Mouse (Mus musculus) hindbrain, embryonic 11.5 days (tissue): ENCODE results near the gene Pde4d. TPM values are rescaled to one million over a fixed set of nuclear protein-coding genes. Genes with fewer than 3 reads are reported as not detected.

ENCODE experiments used
- ATAC-seq: fragments of 200-750 bp; cut with Nextera tagmentation; 2 replicates; pipeline ENCODE4 v1.8.0; 2017; ENCODE audit warnings: mild to moderate bottlenecking, moderate TSS enrichment, moderate library complexity; ENCODE audit not compliant: low FRiP score
- DNase-seq: peaks from one replicate; pipeline ENCODE4 v3.0.0-alpha.2; 2015; ENCODE audit warnings: low spot score
- H3K27ac ChIP-seq: fragments of 300-500 bp; sonication (generic); 2 replicates; pipeline ENCODE4 v1.5.1; 2014; ENCODE audit warnings: mild to moderate bottlenecking, low read depth, low read length
- H3K27me3 ChIP-seq: fragments of 300-500 bp; sonication (generic); 2 replicates; pipeline ENCODE4 v1.6.1; 2014; ENCODE audit warnings: mild to moderate bottlenecking, low read length, moderate library complexity, mixed read lengths; ENCODE audit not compliant: control insufficient read depth, insufficient read depth
- H3K36me3 ChIP-seq: fragments of 300-500 bp; sonication (generic); 2 replicates; pipeline ENCODE4 v1.6.1; 2014; ENCODE audit warnings: mild to moderate bottlenecking, low read length, moderate library complexity, mixed read lengths; ENCODE audit not compliant: control insufficient read depth, insufficient read depth
- H3K4me1 ChIP-seq: fragments of 300-500 bp; sonication (generic); replicated peaks from 2 replicates; pipeline ENCODE4 v1.6.1; 2014; ENCODE audit warnings: low read length, mixed read lengths; ENCODE audit not compliant: control insufficient read depth, insufficient read depth
- H3K4me2 ChIP-seq: fragments of 300-500 bp; sonication (generic); replicated peaks from 2 replicates; pipeline ENCODE4 v1.6.1; 2014; ENCODE audit warnings: mild to moderate bottlenecking, low read depth, low read length
- H3K4me3 ChIP-seq: fragments of 300-500 bp; sonication (generic); 2 replicates; pipeline ENCODE4 v1.5.1; 2014; ENCODE audit warnings: low read depth, low read length
- H3K9ac ChIP-seq: fragments of 300-500 bp; sonication (generic); 2 replicates; pipeline ENCODE4 v1.6.1; 2014; ENCODE audit warnings: low read depth, low read length
- H3K9me3 ChIP-seq: fragments of 300-500 bp; sonication (generic); 2 replicates; pipeline ENCODE4 v1.6.1; 2016; ENCODE audit warnings: low read length; ENCODE audit not compliant: control insufficient read depth
- WGBS: fragments of 180-500 bp; shearing (Covaris S2); extraction: QIAGEN DNeasy Blood & Tissue Kit; methylation state at CpG from one replicate; pipeline ENCODE4 v1.1.7; 2014; 5-methylcytosine and 5-hydroxymethylcytosine counted together
- polyA plus RNA-seq: library from polyadenylated mRNA; unstranded; fragments of >200 nt; fragmentation: Nextera tagmentation; extraction: Ambion mirVana; gene quantifications from 2 replicates; pipeline ENCODE4 v1.2.1, GENCODE M21; 2014

The Pde4d gene
- polyA plus RNA-seq, 1 experiment from 2014 or later = 18.3 TPM

DNA sequence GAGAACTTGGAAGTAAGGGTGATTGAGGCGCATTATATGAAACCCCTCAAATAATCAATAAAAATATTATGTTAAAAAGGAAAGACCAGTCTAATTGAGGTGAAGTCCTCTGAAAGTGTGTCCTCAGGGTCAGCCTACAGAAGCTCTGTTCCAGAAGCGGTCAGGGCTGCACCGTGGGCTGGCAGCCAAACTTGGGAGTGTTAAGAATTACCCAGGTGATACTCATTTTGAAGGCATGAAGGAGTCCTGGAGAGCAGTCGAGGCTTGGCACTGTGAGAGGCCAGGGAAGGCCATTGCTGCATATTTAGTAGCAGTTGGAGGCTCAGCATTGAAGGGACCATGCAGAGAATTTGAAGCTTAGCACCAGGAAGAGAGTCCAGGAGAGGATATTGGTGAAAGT is 471.4 kb downstream of the Pde4d start:
- H3K4me1 ChIP-seq = no peaks in the 10 kb centered on the region

GRCm38 (mm10) chr13:108934854-108935253 is 485.1 kb downstream of the Pde4d start:
- H3K4me1 ChIP-seq = no peaks in the 10 kb centered on the region
- no peaks in the 10 kb centered on the region for H3K9me3 ChIP-seq
- no peaks in the 10 kb centered on the region for H3K36me3 ChIP-seq
- H3K4me3 ChIP-seq = no peak overlapping the region
- no peak for ATAC-seq
- no peak overlapping the region for H3K4me2 ChIP-seq
- no peak overlapping the region for H3K9ac ChIP-seq
- WGBS = 93% methylated on average over 3 of the region's 3 CpGs
- no peak for DNase-seq
- no peaks in the 10 kb centered on the region for H3K27me3 ChIP-seq
- no peak overlapping the region for H3K27ac ChIP-seq

More for the DNA sequence above, 471.4 kb downstream of the Pde4d start:
- Histone ChIP-seq H3K9me3 (no peaks in the 10 kb centered on the region), H3K9ac (no peak overlapping the region), H3K27ac (no peak overlapping the region), H3K36me3 (no peaks in the 10 kb centered on the region), H3K4me3 (no peak overlapping the region), H3K4me2 (no peak overlapping the region), H3K27me3 (no peaks in the 10 kb centered on the region)
- ATAC-seq = no peak
- WGBS = 78% methylated on average over 4 of the region's 4 CpGs
- no peak for DNase-seq

GRCm38 (mm10) chr13:108937272-108937671 is 487.5 kb downstream of the Pde4d start:
- 82% methylated on average over 2 of the region's 2 CpGs for WGBS
- no peaks in the 10 kb centered on the region for H3K9me3 ChIP-seq
- H3K4me1 ChIP-seq = no peaks in the 10 kb centered on the region
- H3K4me2 ChIP-seq = no peak overlapping the region
- H3K27ac ChIP-seq = no peak overlapping the region
- no peaks in the 10 kb centered on the region for H3K27me3 ChIP-seq
- H3K36me3 ChIP-seq = no peaks in the 10 kb centered on the region
- no peak for ATAC-seq
- no peak overlapping the region for H3K4me3 ChIP-seq
- no peak for DNase-seq
- H3K9ac ChIP-seq = no peak overlapping the region

- ATAC-seq = no peak
- Histone ChIP-seq H3K9ac (no peak overlapping the region), H3K27me3 (no peaks in the 10 kb centered on the region), H3K4me3 (no peak overlapping the region), H3K4me2 (no peak overlapping the region), H3K4me1 (no peaks in the 10 kb centered on the region), H3K9me3 (no peaks in the 10 kb centered on the region), H3K36me3 (no peaks in the 10 kb centered on the region), H3K27ac (no peak overlapping the region)
- DNase-seq = no peak
- 83% methylated on average over 1 of the region's 1 CpGs for WGBS
Measured at GRCm38 (mm10) chr13:108952911-108953310, 503.2 kb downstream of the Pde4d start.

DNA sequence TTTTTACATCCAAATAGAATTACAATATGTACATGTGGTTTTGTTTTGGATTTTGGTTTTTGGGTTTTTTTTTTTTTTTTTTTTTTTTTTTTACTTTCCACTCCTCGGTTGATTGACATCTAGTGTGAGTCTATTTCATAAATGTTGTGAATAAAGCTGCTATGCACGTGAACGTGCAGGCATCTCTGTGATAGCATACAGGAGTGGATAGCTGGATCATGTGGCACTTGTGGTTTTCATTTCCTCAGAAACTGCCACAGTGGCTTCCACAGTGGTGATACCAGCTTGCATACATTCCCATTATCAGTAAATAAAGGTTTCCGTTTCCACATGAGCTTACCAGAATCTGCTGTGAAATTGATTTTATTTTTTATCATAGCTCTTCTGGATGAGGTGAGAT is 506.3 kb downstream of the Pde4d start:
- no peak overlapping the region for H3K27ac ChIP-seq
- WGBS = 84% methylated on average over 4 of the region's 4 CpGs
- ATAC-seq (no peak), DNase-seq (no peak)
- H3K27me3 ChIP-seq = no peaks in the 10 kb centered on the region
- no peak overlapping the region for H3K4me3 ChIP-seq
- no peak overlapping the region for H3K4me2 ChIP-seq
- H3K9ac ChIP-seq = no peak overlapping the region
- no peaks in the 10 kb centered on the region for H3K9me3 ChIP-seq
- no peaks in the 10 kb centered on the region for H3K4me1 ChIP-seq
- H3K36me3 ChIP-seq = no peaks in the 10 kb centered on the region

DNA sequence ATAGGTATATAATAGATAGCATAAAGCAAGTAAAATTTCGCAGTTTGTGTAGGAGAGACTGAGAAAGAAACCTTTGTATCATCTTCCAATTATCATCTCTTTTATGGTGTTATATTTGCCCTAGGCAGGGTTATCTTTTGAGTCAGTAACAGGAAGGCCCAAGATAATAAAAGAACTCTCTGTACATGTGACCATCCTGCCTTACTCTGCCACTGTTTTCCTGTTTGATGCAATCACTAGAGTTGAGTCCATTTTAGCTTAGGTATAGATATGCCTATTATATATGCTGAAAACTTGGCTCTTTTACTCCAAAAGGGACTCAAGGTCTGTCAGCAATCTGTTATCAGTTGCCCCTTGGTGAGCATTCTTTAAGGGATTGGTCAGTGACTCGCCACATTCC is 514.3 kb downstream of the Pde4d start:
- H3K4me2 ChIP-seq = no peak overlapping the region
- no peak overlapping the region for H3K27ac ChIP-seq
- no peaks in the 10 kb centered on the region for H3K27me3 ChIP-seq
- ATAC-seq (no peak), DNase-seq (no peak)
- H3K9ac ChIP-seq = no peak overlapping the region
- 84% methylated on average over 2 of the region's 2 CpGs for WGBS
- H3K4me3 ChIP-seq = no peak overlapping the region
- H3K36me3 ChIP-seq = no peaks in the 10 kb centered on the region
- no peaks in the 10 kb centered on the region for H3K4me1 ChIP-seq
- no peaks in the 10 kb centered on the region for H3K9me3 ChIP-seq

DNA sequence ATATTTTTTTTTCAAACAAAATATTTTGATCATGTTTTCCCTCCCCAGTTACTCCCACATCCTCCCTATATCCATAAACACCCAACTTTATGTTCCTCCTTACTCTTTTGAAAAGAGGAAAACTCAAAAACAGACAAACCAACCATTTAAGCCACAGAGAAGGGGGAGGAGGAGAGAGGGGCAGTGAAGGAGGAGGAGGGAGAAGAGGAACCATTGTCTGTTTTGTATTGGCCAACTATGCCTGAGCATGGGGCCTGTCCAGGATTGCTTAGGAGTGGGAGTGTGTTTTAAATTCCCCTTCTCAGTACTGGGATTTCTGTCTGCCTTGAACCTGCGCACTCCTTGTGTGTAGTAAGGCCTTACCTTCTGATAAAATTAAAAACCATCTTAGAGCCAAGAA is 531.4 kb downstream of the Pde4d start:
- Histone ChIP-seq H3K9me3 (no peaks in the 10 kb centered on the region), H3K27ac (no peak overlapping the region), H3K4me3 (no peak overlapping the region), H3K9ac (no peak overlapping the region), H3K4me1 (no peaks in the 10 kb centered on the region), H3K36me3 (no peaks in the 10 kb centered on the region), H3K4me2 (no peak overlapping the region), H3K27me3 (no peaks in the 10 kb centered on the region)
- WGBS = 100% methylated on average over 1 of the region's 1 CpGs
- DNase-seq (no peak), ATAC-seq (no peak)

GRCm38 (mm10) chr13:108998739-108999138 is 549.0 kb downstream of the Pde4d start:
- no peak overlapping the region for H3K9ac ChIP-seq
- WGBS = 70% methylated on average over 2 of the region's 2 CpGs
- H3K9me3 ChIP-seq = no peaks in the 10 kb centered on the region
- no peak overlapping the region for H3K4me2 ChIP-seq
- no peak for DNase-seq
- H3K4me1 ChIP-seq = no peaks in the 10 kb centered on the region
- no peak overlapping the region for H3K4me3 ChIP-seq
- no peak overlapping the region for H3K27ac ChIP-seq
- H3K27me3 ChIP-seq = no peaks in the 10 kb centered on the region
- H3K36me3 ChIP-seq = no peaks in the 10 kb centered on the region
- no peak; the same call in 1 of the 2 replicates for ATAC-seq

DNA sequence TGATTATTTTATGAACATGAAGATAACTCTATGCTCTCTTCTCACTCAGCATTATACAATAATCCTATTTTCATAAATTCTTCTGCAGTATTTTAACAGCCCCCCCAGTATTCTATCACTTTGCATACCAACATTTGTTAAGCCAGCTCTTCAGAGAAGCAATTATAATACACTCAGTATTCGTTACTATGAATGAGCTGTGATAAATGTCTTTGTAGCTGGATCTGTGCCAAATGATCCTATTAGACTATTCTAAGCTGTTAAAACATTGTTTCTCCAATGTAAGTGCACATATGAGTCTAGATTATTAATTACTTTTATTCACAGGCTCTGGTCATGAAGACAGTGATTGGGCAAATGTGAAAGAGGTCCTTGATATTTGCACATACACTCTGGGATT is 575.0 kb downstream of the Pde4d start:
- H3K9me3 ChIP-seq = no peaks in the 10 kb centered on the region
- 83% methylated on average over 1 of the region's 1 CpGs for WGBS
- DNase-seq = no peak

More for the DNA sequence above, 575.0 kb downstream of the Pde4d start:
- H3K27me3 ChIP-seq = no peaks in the 10 kb centered on the region
- H3K27ac ChIP-seq = no peak overlapping the region
- no peak for ATAC-seq
- no peak overlapping the region for H3K9ac ChIP-seq
- H3K36me3 ChIP-seq = no peaks in the 10 kb centered on the region
- no peak overlapping the region for H3K4me2 ChIP-seq
- no peak overlapping the region for H3K4me3 ChIP-seq
- H3K4me1 ChIP-seq = no peaks in the 10 kb centered on the region
